Mouse (Mus musculus): Measurements from ENCODE around the gene Abhd14b. TPM values are rescaled to one million over a fixed set of nuclear protein-coding genes. Genes with fewer than 3 reads are reported as not detected.

Abhd14b gene
- polyA plus RNA-seq, 1 experiment from 2014 or later = 11.0 TPM

- Histone ChIP-seq H3K9ac (peak within 1 kb of the TSS; percentile 73), H3K36me3 (ENCODE audit: insufficient read depth) (no peaks in the 10 kb centered on the region), H3K27ac (ENCODE audit: low read depth) (peak within 1 kb of the TSS; percentile 92), H3K4me2 (peak within 1 kb of the TSS; percentile 97), H3K4me3 (ENCODE audit: low read depth, low read length) (peak within 1 kb of the TSS; percentile 69), H3K4me1 (ENCODE audit: insufficient read depth) (peaks cover 50% of the 10 kb centered on the region), H3K9me3 (ENCODE audit: low read depth, low read length) (no peaks in the 10 kb centered on the region), H3K27me3 (ENCODE audit: insufficient read depth, low read length) (no peaks in the 10 kb centered on the region)
- WGBS = under 1% methylated on average over 57 of the region's 74 CpGs
- no peak for TF ChIP-seq CTCF (IDR thresholded peaks at IDR 0.05; ENCODE audit: low read depth)
- peak; percentile 84 for DNase-seq
- ATAC-seq (ENCODE audit: insufficient read depth) = peak; percentile 65
Observed at GRCm38 (mm10) chr9:106453271-106454070, 6.2 kb downstream of the Abhd14b start, which contains the start of gene Pcbp4. Pcbp4 (plus strand) TSS chr9:106453291.

GRCm38 (mm10) chr9:106454071-106454761 is 7.0 kb downstream of the Abhd14b start:
- Histone ChIP-seq H3K27ac (ENCODE audit: low read depth) (peak overlapping the region; percentile 91), H3K4me3 (ENCODE audit: low read depth, low read length) (peak overlapping the region; percentile 69), H3K36me3 (ENCODE audit: insufficient read depth) (peaks cover 6% of the 10 kb centered on the region; the same call in 1 of the 2 replicates), H3K9ac (peak overlapping the region; percentile 73), H3K9me3 (ENCODE audit: low read depth, low read length) (no peaks in the 10 kb centered on the region), H3K4me1 (ENCODE audit: insufficient read depth) (peaks cover 50% of the 10 kb centered on the region), H3K4me2 (peak overlapping the region; percentile 97), H3K27me3 (ENCODE audit: insufficient read depth, low read length) (no peaks in the 10 kb centered on the region)
- ATAC-seq (ENCODE audit: insufficient read depth) (peak; percentile 4), DNase-seq (no peak)
- TF ChIP-seq CTCF (IDR thresholded peaks at IDR 0.05; ENCODE audit: low read depth) = no peak
- WGBS = under 1% methylated on average over 20 of the region's 20 CpGs

DNA sequence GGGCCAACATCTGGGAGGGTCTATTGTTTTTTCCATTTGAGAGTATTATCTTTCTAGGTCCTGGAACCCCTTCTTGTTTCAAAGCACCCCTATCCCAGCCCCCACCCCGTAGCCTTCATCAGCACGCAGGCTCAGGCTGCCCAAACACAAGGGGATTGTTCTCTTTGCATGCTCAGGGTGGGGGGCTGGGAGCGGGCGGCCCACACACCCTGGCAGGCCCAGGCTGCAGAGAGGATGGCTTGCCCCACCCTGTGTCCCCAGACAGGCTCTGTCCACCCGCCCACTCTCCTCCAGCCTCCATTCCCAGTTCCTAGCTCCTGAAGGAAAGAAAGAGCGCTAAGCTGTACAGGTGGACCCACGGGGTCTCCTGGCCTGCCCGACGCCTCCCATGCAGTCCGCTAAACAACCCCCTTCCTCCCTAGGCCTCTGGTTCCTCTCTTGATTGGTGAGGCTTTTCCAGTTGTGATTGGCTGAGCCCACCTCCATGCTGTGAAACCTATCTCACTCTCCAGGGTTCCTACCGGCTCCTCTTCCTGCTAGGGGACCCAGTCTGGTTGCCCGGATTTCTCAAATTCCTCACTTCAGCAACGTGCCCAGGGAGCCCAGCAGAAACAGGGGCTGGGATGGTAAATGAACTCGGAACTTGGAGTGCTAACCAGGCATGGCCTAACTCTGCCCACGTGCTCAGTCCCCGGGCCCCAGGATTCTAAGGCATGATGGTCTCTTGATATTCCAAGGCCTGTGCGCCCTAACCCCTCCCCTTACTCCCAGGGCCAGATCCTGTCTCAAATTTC is 7.8 kb downstream of the Abhd14b start:
- Histone ChIP-seq H3K36me3 (ENCODE audit: insufficient read depth) (peaks cover 10% of the 10 kb centered on the region; the same call in 1 of the 2 replicates), H3K9ac (peak overlapping the region; percentile 73), H3K4me3 (ENCODE audit: low read depth, low read length) (peak overlapping the region; percentile 69), H3K4me2 (peak overlapping the region; percentile 97), H3K27ac (ENCODE audit: low read depth) (peak overlapping the region; percentile 91), H3K27me3 (ENCODE audit: insufficient read depth, low read length) (no peaks in the 10 kb centered on the region), H3K9me3 (ENCODE audit: low read depth, low read length) (no peaks in the 10 kb centered on the region), H3K4me1 (ENCODE audit: insufficient read depth) (peaks cover 47% of the 10 kb centered on the region)
- DNase-seq = peak; percentile 66
- no peak for TF ChIP-seq CTCF (IDR thresholded peaks at IDR 0.05; ENCODE audit: low read depth)
- ATAC-seq (ENCODE audit: insufficient read depth) = peak; percentile 15; the same call in 1 of the 2 replicates
- WGBS = 1% methylated on average over 17 of the region's 17 CpGs

- Histone ChIP-seq H3K36me3 (ENCODE audit: insufficient read depth) (peaks cover 24% of the 10 kb centered on the region; the same call in 1 of the 2 replicates), H3K4me3 (ENCODE audit: low read depth, low read length) (peak overlapping the region; percentile 69), H3K27me3 (ENCODE audit: insufficient read depth, low read length) (no peaks in the 10 kb centered on the region), H3K9ac (peak overlapping the region; percentile 73), H3K9me3 (ENCODE audit: low read depth, low read length) (no peaks in the 10 kb centered on the region), H3K27ac (ENCODE audit: low read depth) (peak overlapping the region; percentile 91), H3K4me2 (peak overlapping the region; percentile 97), H3K4me1 (ENCODE audit: insufficient read depth) (peaks cover 33% of the 10 kb centered on the region)
- no peak for TF ChIP-seq CTCF (IDR thresholded peaks at IDR 0.05; ENCODE audit: low read depth)
- ATAC-seq (ENCODE audit: insufficient read depth) = peak; percentile 22; the same call in 1 of the 2 replicates
- WGBS = 23% methylated on average over 15 of the region's 15 CpGs
- DNase-seq = peak; percentile 74
Observed at GRCm38 (mm10) chr9:106456325-106457162, 9.3 kb downstream of the Abhd14b start.

DNA sequence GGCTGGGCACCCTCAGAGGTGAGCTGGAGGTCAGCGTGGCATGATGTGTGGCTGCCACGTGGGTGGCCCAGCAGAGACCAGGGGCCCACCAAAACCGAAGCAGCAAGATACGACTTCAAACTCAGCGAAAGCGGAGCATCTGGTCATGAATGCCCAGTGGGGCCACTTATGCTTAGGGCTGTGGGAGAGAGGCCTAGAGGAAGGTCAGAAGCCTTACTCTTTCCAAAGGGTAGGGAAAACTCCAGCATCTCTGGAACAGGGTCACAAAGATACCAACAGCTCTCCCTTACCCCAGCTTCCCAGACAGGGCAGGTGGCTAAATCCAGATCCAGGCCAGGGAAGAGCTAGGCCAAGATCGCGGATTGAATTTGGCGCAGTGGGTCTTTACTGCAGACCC is 9.9 kb downstream of the Abhd14b start:
- no peaks in the 10 kb centered on the region for H3K9me3 ChIP-seq (ENCODE audit: low read depth, low read length)
- H3K4me3 ChIP-seq (ENCODE audit: low read depth, low read length) = peak overlapping the region; percentile 3; the same call in 1 of the 2 replicates
- no peak for ATAC-seq (ENCODE audit: insufficient read depth)
- no peak for TF ChIP-seq CTCF (IDR thresholded peaks at IDR 0.05; ENCODE audit: low read depth)
- no peaks in the 10 kb centered on the region for H3K27me3 ChIP-seq (ENCODE audit: insufficient read depth, low read length)
- peaks cover 30% of the 10 kb centered on the region for H3K36me3 ChIP-seq (ENCODE audit: insufficient read depth)
- H3K9ac ChIP-seq = peak overlapping the region; percentile 33
- 40% methylated on average over 9 of the region's 9 CpGs for WGBS
- H3K4me1 ChIP-seq (ENCODE audit: insufficient read depth) = peaks cover 32% of the 10 kb centered on the region
- DNase-seq = no peak
- H3K27ac ChIP-seq (ENCODE audit: low read depth) = peak overlapping the region; percentile 91
- H3K4me2 ChIP-seq = peak overlapping the region; percentile 97

GRCm38 (mm10) chr9:106457920-106458319 is 10.7 kb downstream of the Abhd14b start:
- no peak overlapping the region for H3K4me3 ChIP-seq (ENCODE audit: low read depth, low read length)
- H3K4me2 ChIP-seq = no peak overlapping the region
- H3K36me3 ChIP-seq (ENCODE audit: insufficient read depth) = peaks cover 36% of the 10 kb centered on the region
- no peak overlapping the region for H3K27ac ChIP-seq (ENCODE audit: low read depth)
- no peaks in the 10 kb centered on the region for H3K27me3 ChIP-seq (ENCODE audit: insufficient read depth, low read length)
- H3K9me3 ChIP-seq (ENCODE audit: low read depth, low read length) = no peaks in the 10 kb centered on the region
- WGBS = 75% methylated on average over 5 of the region's 5 CpGs
- no peak overlapping the region for H3K9ac ChIP-seq
- peaks cover 26% of the 10 kb centered on the region for H3K4me1 ChIP-seq (ENCODE audit: insufficient read depth)
- DNase-seq = no peak
- ATAC-seq (ENCODE audit: insufficient read depth) = no peak
- no peak for TF ChIP-seq CTCF (IDR thresholded peaks at IDR 0.05; ENCODE audit: low read depth)
